Mouse (Mus musculus): ENCODE measurements around the gene Ccdc130. TPM values are rescaled to one million over a fixed set of nuclear protein-coding genes. Genes with fewer than 3 reads are reported as not detected.
A peak's percentile ranks its signal among the peaks of the same experiment; 100 is the strongest.
"Not testable (repeated sequence)": the region's sequence is repeated elsewhere in the genome, so short reads cannot be mapped to it uniquely, and the experiment has no call there.

Ccdc130 gene
- 10 to 100 TPM; 23.1 to 28.2 TPM for total RNA-seq (2021)

GRCm38 (mm10) chr8:84269950-84270773, at the start of gene Ccdc130:
TSS of gene Ccdc130 (minus strand) at chr8:84270380.
- intact Hi-C loops (cut with DNase I), result no loop called here
- DNase-seq (ENCODE audit: low spot score in 2 of 2), result peak; percentile 99 to 100

DNA sequence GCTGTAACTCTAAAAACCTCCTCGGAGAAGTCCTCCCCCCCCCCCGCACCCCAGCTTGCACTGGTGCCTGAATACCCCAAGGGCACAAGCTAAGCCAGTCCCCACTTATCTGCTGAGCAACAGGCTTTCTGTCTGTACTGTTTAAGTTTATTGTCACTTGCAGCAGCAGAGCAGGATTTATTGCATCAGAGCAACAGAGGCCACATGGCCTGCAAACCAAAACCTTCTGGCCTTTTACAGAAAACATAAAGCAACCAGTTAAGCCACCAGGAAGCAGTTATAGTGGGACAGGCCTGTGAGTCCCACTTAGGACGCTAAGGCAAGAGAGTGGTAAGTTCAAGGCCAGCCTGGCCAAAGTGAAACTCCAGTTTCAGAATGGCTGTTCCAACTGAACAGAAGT, 38.2 kb upstream of the Ccdc130 start:
- intact Hi-C loops (cut with DNase I), result no loop called here
- DNase-seq (ENCODE audit: low spot score in 2 of 2), result no peak

GRCm38 (mm10) chr8:84303951-84304350, 33.8 kb upstream of the Ccdc130 start:
- intact Hi-C loops (cut with DNase I), result no loop called here
- no peak for DNase-seq (ENCODE audit: low spot score in 2 of 2)

- no peak for DNase-seq (ENCODE audit: low spot score in 2 of 2)
- intact Hi-C loops (cut with DNase I), result loop anchor here (10.0 kb wide), 1 partner anchor 268 kb away; no protein-coding TSS in a partner anchor
Measured at GRCm38 (mm10) chr8:84297029-84297785, 27.0 kb upstream of the Ccdc130 start.

DNA sequence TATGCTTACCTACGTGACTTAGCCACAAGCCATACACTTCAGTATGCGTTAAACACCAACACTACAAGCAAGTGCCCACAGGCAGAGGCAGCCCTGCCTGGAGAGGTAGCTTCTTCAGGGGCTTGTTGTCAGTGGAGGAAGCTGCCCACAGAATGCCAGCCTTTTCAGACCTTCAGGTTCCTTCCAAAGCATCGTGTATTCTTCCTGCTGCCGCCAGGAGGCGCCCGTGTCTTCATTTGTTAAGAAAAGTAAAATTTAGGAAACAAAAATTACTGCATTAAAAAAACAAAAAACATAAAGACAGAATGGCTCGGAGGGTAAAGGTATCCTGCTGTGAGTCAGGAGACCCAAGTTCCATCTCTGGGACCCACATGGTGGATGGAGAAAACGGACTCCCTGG, 21.5 kb upstream of the Ccdc130 start:
- intact Hi-C loops (cut with DNase I), result loop anchor here (1.0 to 10.0 kb wide), 2 partner anchors 66 to 273 kb away; no protein-coding TSS in a partner anchor
- DNase-seq (ENCODE audit: low spot score in 2 of 2), result peak; percentile 46 to 47

GRCm38 (mm10) chr8:84291086-84291485, 20.9 kb upstream of the Ccdc130 start:
- intact Hi-C loops (cut with DNase I), result loop anchor here (1.0 to 10.0 kb wide), 2 partner anchors 66 to 274 kb away; no protein-coding TSS in a partner anchor
- DNase-seq (ENCODE audit: low spot score in 2 of 2), result no peak

DNA sequence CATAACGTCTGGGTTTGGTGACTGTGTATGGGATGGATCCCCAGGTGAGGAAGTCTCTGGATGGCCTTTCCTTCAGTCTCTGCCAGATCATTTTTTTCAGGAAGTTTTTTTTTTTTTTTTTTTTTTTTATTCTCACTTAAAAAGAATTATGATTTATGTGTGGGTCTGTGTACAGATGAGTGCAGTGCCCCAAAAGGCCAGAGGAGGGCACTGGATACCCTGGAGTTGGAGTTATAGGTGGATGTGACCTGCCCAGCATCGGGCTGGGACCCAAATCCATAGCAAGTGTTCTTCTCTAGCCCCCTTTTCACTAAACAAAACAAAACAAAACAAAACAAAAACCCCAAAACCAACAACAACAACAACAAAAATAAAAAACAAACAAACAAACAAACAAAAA, 18.7 kb upstream of the Ccdc130 start:
- intact Hi-C loops (cut with DNase I), result no loop called here
- no peak for DNase-seq (ENCODE audit: low spot score in 2 of 2)

DNA sequence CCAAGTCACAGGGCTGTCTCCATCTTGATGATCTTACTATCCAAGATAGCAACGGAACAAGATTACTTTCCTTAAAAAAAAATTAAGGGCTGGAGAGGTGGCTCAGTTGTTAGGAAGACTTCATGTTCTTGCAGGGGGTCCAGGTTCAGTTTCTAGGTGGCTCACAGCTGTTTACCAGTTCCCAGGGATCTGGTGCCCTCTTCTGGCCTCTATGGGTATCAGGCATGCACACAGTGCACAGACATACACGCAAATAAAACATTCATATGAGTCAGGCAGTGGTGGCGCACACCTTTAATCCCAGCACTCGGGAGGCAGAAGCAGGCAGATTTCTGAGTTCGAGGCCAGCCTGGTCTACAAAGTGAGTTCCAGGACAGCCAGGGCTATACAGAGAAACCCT, 15.5 kb upstream of the Ccdc130 start:
- not testable (repeated sequence) for DNase-seq (ENCODE audit: low spot score in 2 of 2)
- intact Hi-C loops (cut with DNase I), result loop anchor here (2.0 kb wide), 1 partner anchor 99 kb away; no protein-coding TSS in a partner anchor

- intact Hi-C loops (cut with DNase I), result loop anchor here (2.0 kb wide), 1 partner anchor 98 kb away; no protein-coding TSS in a partner anchor
- no peak for DNase-seq (ENCODE audit: low spot score in 2 of 2)
Measured at GRCm38 (mm10) chr8:84284608-84285063, 14.5 kb upstream of the Ccdc130 start.

DNA sequence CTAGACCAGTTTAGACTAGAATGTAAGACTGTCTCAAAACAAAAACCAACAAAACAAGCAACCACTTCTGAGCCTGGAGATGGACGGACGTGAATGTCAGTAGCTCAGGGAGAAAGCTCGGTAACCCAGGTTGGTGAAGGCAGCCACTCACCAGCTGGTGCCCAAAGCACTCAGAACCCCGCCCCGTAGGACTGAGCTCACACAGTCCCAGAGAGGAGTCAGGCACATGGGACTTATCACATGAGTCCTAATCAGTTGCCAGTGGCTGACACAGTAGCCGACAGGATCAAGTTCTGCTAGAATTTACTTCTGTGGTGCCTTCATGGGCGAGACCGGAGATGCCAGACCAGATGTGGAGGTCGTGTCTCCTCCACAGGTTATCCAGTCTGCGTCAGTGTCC, 10.6 kb upstream of the Ccdc130 start:
- intact Hi-C loops (cut with DNase I), result no loop called here
- no peak for DNase-seq (ENCODE audit: low spot score in 2 of 2)

DNA sequence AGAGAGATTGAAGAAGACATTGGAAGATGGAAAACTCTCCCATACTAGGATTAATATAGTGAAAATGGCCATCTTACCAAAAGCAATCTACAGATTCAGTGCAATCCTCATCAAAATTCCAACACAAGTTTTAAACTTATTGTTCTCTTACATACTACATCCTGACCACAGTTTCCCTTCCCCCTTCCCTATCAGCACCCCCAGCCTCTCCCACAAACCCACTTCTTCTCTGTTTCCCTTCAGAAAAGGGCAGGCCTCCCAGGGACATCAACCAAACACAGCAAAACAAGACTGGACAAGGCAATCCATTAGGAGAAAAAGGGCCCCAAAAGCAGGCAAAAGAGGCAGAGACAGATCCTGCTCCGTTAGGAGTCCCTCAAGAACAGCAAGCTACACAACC, 6.3 kb upstream of the Ccdc130 start:
- DNase-seq (ENCODE audit: low spot score in 2 of 2), result no peak
- intact Hi-C loops (cut with DNase I), result no loop called here

GRCm38 (mm10) chr8:84273968-84274367, 3.8 kb upstream of the Ccdc130 start:
- intact Hi-C loops (cut with DNase I), result no loop called here
- no peak for DNase-seq (ENCODE audit: low spot score in 2 of 2)

- intact Hi-C loops (cut with DNase I), result no loop called here
- DNase-seq (ENCODE audit: low spot score in 2 of 2), result no peak
Measured at GRCm38 (mm10) chr8:84272302-84272701, 2.1 kb upstream of the Ccdc130 start.

DNA sequence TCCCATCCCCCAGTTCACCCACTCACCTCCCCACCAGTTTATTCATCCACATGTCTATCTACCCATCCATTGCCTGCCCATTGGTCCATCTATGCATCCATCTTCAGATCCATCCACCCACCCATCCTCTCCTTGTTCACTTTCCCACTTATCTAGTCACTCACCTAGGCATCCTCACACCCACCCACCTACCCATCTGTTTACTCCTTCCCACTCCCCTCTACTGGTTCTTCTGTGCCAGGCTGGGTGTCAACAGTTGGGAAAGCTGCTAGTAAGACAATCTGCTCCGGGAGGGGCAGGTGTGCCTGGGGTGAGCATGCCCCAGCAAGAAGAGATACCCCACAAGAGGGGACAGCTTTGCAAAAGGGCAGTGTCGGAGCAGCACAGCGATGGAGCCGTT, 9.1 kb downstream of the Ccdc130 start:
- intact Hi-C loops (cut with DNase I), result no loop called here

GRCm38 (mm10) chr8:84256822-84257610, 13.2 kb downstream of the Ccdc130 start, which contains the start of gene Mri1:
TSS of gene Mri1 (minus strand) at chr8:84257326.
- DNase-seq (ENCODE audit: low spot score in 2 of 2), result peak; percentile 80 to 81
- intact Hi-C loops (cut with DNase I), result no loop called here

More for the DNA sequence above, 9.1 kb downstream of the Ccdc130 start:
- peak in 1 of 2 experiments; percentile 40 for DNase-seq (ENCODE audit: low spot score in 2 of 2)

- intact Hi-C loops (cut with DNase I), result no loop called here
- no peak for DNase-seq (ENCODE audit: low spot score in 2 of 2)
Measured at GRCm38 (mm10) chr8:84256458-84256821, 13.7 kb downstream of the Ccdc130 start.

DNA sequence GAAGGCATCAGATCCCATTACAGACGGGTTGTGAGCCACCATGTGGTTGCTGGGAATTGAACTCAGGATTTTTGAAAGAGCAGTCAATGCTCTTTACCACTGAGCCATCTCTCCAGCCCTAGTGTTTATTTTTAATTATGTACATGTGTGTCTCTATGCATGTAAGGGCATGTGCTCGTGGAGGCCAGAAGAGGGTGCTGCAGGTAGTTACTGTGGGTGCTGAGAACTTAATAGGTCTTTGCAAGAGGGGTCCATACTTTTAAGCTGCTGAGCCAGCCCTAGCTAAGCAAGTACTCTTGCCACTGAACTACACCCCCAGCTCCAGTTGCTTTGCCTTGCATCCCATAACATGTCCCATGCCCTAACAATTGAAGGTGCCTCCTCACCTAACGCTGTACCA, 14.3 kb downstream of the Ccdc130 start:
- no peak for DNase-seq (ENCODE audit: low spot score in 2 of 2)
- intact Hi-C loops (cut with DNase I), result no loop called here

- DNase-seq (ENCODE audit: low spot score in 2 of 2), result peak; percentile 88 to 89
- intact Hi-C loops (cut with DNase I), result no loop called here
Measured at GRCm38 (mm10) chr8:84249257-84250170, 20.7 kb downstream of the Ccdc130 start, which contains the start of gene D8Ertd738e. TSS of gene D8Ertd738e (minus strand) at chr8:84249719.
